ENCODE assay signal across 19 mouse cellular contexts in the genomic region with DNA sequence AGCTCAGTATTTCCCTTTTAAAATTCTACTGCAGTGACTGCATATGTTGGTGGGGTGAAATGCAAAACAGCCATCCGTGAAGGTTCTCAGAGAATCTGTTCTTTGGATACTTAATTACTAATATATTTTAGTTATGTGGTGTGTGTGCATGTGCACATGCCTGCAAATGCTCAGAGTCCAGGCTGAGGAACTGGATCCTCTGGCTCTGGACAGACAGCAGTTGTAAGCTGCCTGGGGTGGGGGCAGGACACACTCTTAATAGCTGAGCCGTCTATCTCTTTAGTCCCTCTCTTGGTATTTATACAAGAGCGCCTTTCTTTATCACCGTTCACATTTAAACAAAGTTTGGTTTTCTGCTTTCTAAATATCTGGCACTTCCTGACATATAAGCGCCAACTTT. TPM values are rescaled to one million over a fixed set of nuclear protein-coding genes. Genes with fewer than 3 reads are reported as not detected.
DNase-seq lines count a peak whose midpoint lies in the region; ATAC-seq lines count a peak whose summit lies in the region.
"Had no signal": no experiment of that assay in that cellular context is flagged by ENCODE, and none has a peak within 500 bp of the region (broad histone marks: within the 10 kb centered on the region; RNA-seq: fewer than 3 reads in every experiment).

No protein-coding gene starts in this region.

- H3K36me3 ChIP-seq in heart, embryonic 11.5 days (ENCODE audit: control insufficient read depth, insufficient read depth, low read length), result peaks cover 14% of the 10 kb centered on the region
- H3K36me3 ChIP-seq in heart, embryonic 10.5 days, result peaks cover 69% of the 10 kb centered on the region

- H3K27ac ChIP-seq in heart, embryonic 11.5 days (ENCODE audit: low read depth, low read length), result no peak overlapping the region
- no peak overlapping the region for H3K27ac ChIP-seq in heart, embryonic 10.5 days

- H3K27me3 ChIP-seq in heart, embryonic 11.5 days (ENCODE audit: control insufficient read depth, insufficient read depth, low read length), result no peaks in the 10 kb centered on the region
- no peaks in the 10 kb centered on the region for H3K27me3 ChIP-seq in heart, embryonic 10.5 days (ENCODE audit: insufficient read depth, poor library complexity, severe bottlenecking)
- H3K27me3 ChIP-seq: CH12.LX, Patski had no signal

- H3K9me3 ChIP-seq in heart, embryonic 11.5 days (replicated peaks; ENCODE audit: control insufficient read depth, low read length), result no peaks in the 10 kb centered on the region
- H3K9me3 ChIP-seq in heart, embryonic 10.5 days, result no peaks in the 10 kb centered on the region
- H3K9me3 ChIP-seq: G1E had no signal

- no peak for ATAC-seq in heart, embryonic 11.5 days (replicated peaks; ENCODE audit: insufficient number of reproducible peaks, low FRiP score, low TSS enrichment)
- ATAC-seq: activated CD4-positive, CD25-positive, alpha-beta regulatory T cell, adult 4 months; CD4-positive, CD25-positive, alpha-beta regulatory T cell, adult 4 months; Patski had no signal

- no peaks in the 10 kb centered on the region for H3K4me1 ChIP-seq in heart, embryonic 11.5 days (ENCODE audit: control insufficient read depth, insufficient read depth, low read length)
- H3K4me1 ChIP-seq in heart, embryonic 10.5 days, result no peaks in the 10 kb centered on the region

- no peak overlapping the region for H3K9ac ChIP-seq in heart, embryonic 11.5 days (ENCODE audit: low read depth, low read length)

- 81% methylated on average over 5 of the region's 5 CpGs for WGBS in heart, embryonic 11.5 days (ENCODE audit: insufficient replicate concordance)
- WGBS in heart, embryonic 10.5 days, result 85% methylated on average over 5 of the region's 5 CpGs

- H3K4me3 ChIP-seq in heart, embryonic 11.5 days (ENCODE audit: low read depth, low read length), result no peak overlapping the region
- no peak overlapping the region for H3K4me3 ChIP-seq in heart, embryonic 10.5 days

- H3K4me2 ChIP-seq in heart, embryonic 11.5 days, result no peak overlapping the region

- peak; percentile 68 for DNase-seq in heart, adult 11 months
- peak; percentile 51 for DNase-seq in heart, embryonic 10.5 days (ENCODE audit: low spot score)
- DNase-seq in heart, adult 18-20 months, result no peak
- DNase-seq: adrenal gland, adult 2 months; adrenal gland, adult 8-10 months; adrenal gland, postnatal 14 days; adrenal gland, postnatal 25 days; adrenal gland, postnatal 36 days; cerebellum, adult 11 months; cerebellum, adult 11-12 months; cerebellum, adult 18-20 months had no signal

RNA-seq across cellular contexts. Expression of gene Slc10a4, which starts 50.3 kb away (rescaled TPM):
- polyA plus RNA-seq in heart, embryonic 11.5 days (2014; fragmentation: Nextera tagmentation; extraction: Ambion mirVana), result 0.43 and 0.72 TPM in 2 replicates
- polyA plus RNA-seq in heart, embryonic 10.5 days (2016; fragmentation: Nextera tagmentation; extraction: Ambion mirVana), result 0.14 and 0.30 TPM in 2 replicates
- total RNA-seq in heart, adult 18-20 months (2021), result not detected
- total RNA-seq: CH12.LX, MEL had no signal
- polyA plus RNA-seq: activated CD4-positive, CD25-positive, alpha-beta regulatory T cell, adult 4 months; C2C12; CD4-positive, CD25-positive, alpha-beta regulatory T cell, adult 4 months; G1E; Patski had no signal

Comparison
In these comparisons a context has a peak if more than half of its experiments do, and no peak if none do; other contexts are left out.
1. DNase-seq: peak in heart, adult 11 months (single experiment) and heart, embryonic 10.5 days (single experiment); none in heart, adult 18-20 months (0 of 2).